Mouse (Mus musculus): ENCODE measurements around the gene Olfm2. TPM values are rescaled to one million over a fixed set of nuclear protein-coding genes. Genes with fewer than 3 reads are reported as not detected.
A peak's percentile ranks its signal among the peaks of the same experiment; 100 is the strongest.

Olfm2 gene
- total RNA-seq, 1 experiment, result 2.2 TPM

DNA sequence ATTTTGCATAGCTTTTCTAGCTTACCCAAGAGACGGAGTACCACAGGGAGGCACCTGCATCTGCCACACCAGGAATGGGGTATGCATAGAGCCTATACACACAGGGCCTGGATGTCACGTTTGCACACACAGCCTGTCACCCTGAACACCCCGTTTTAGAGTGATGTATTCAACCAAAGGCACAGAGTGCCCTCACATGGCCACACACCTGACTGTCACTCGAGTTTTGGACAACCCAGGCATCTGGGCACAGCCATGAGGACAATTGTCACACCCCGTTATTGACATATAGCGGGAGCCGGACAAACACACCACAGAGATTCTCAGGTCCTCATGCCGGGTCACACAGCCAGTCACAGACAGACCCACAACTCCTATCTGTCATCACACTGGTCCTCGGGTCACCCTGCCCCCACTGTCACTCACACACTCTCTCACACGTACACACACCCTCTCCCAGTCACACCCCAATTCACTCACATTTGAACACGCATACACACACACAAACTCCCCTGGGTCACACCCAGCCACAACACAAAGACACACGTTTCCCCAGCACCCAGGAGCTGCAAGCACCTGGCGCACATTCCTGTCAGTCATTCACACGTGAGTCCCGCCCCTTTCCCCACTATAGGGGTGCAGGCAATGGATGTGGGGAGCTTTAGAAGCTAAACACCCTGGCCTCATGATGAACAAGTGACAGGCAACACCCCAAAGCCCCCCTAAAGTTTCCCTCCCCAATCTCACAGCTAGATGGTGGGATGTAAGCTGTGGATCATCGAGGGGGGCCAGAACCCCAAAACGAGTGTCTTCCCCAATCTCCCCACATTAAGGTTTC, 801 bp downstream of the Olfm2 start:
- Histone ChIP-seq H3K9ac (ENCODE audit: insufficient read depth, low read depth, low read length, poor library complexity, severe bottlenecking) (peak overlapping the region; percentile 66), H3K4me3 (ENCODE audit: insufficient read depth in 1 of 2, low read depth in 1 of 2, low read length in 2 of 2, poor library complexity in 1 of 2, severe bottlenecking in 1 of 2) (peak overlapping the region; percentile 68 to 74), H3K9me3 (ENCODE audit: control insufficient read depth, insufficient read depth, low read depth, low read length) (no peaks in the 10 kb centered on the region), H3K27ac (ENCODE audit: insufficient read depth, low read depth, low read length, poor library complexity, severe bottlenecking) (no peak overlapping the region), H3K4me1 (ENCODE audit: control insufficient read depth in 2 of 2, insufficient read depth in 2 of 2, low read length in 2 of 2, poor library complexity in 1 of 2) (peaks cover 7 to 28% of the 10 kb centered on the region in 2 experiments; a peak in 3 of 4 replicates), H3K36me3 (ENCODE audit: control insufficient read depth, insufficient read depth, low read length, poor library complexity, severe bottlenecking) (no peaks in the 10 kb centered on the region)
- TF ChIP-seq HCFC1 (IDR thresholded peaks at IDR 0.05; ENCODE audit: borderline replicate concordance, insufficient read depth, low read length), result no peak
- no peak for TF ChIP-seq MAFK (IDR thresholded peaks at IDR 0.05; ENCODE audit: insufficient read depth, low read depth, low read length)
- TF ChIP-seq ZNF384 (IDR thresholded peaks at IDR 0.05; ENCODE audit: low read depth, low read length), result no peak
- TF ChIP-seq CHD2 (IDR thresholded peaks at IDR 0.05; ENCODE audit: low read depth, low read length), result no peak
- TF ChIP-seq ZC3H11A (IDR thresholded peaks at IDR 0.05; ENCODE audit: borderline replicate concordance, low read depth, low read length), result no peak
- in situ Hi-C loops (cut with MboI; ENCODE audit: low sequenced_read_pairs in 2 of 2, unreplicated experiment in 2 of 2), result no loop called here
- DNase-seq (ENCODE audit: low read depth, low spot score), result no peak

DNA sequence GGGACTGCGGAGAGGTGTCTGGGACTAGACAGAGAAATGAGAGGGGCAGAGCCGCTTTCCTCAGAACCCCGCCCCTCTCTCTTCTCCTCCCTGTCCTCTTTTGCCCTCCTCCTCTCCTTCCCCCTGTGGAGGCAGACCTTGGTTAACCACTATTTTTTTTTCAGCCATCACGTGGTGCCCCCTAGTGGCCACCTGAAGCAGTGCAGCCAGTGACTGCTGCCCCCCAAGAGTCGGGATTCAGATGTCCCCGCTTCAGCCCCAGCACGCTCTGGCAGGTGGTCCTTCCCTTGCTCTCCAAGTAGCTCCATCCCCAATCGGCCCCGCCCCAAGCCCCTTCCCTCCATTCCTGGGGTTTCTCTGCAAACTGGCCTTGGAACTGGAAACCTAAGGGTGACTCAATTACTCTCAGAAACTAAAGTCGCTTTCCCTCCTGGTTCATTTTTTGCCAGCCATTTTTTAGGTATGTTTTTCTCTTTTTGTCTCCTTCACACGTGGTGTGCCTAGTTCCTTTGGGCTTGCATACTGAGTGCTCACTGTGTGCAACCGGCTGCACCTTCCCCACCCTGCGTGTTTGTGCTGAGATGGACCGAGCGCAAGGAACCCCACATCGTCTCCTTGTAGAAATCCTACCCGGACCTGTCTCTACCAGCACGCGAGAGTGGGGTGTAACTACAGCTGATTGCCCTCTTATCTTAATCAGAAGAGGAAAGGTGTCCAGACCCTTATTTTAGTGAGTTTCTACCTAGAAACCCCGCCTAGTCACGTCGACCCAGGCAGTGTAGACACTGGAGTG, 2.0 kb downstream of the Olfm2 start:
- Histone ChIP-seq H3K27ac (ENCODE audit: insufficient read depth, low read depth, low read length, poor library complexity, severe bottlenecking) (no peak overlapping the region), H3K36me3 (ENCODE audit: control insufficient read depth, insufficient read depth, low read length, poor library complexity, severe bottlenecking) (no peaks in the 10 kb centered on the region), H3K4me1 (ENCODE audit: control insufficient read depth in 2 of 2, insufficient read depth in 2 of 2, low read length in 2 of 2, poor library complexity in 1 of 2) (peaks cover 7 to 28% of the 10 kb centered on the region in 2 experiments; a peak in 3 of 4 replicates), H3K4me3 (ENCODE audit: insufficient read depth in 1 of 2, low read depth in 1 of 2, low read length in 2 of 2, poor library complexity in 1 of 2, severe bottlenecking in 1 of 2) (peak overlapping the region in 1 of 2 experiments; percentile 34; a peak in 2 of 4 replicates), H3K9me3 (ENCODE audit: control insufficient read depth, insufficient read depth, low read depth, low read length) (no peaks in the 10 kb centered on the region), H3K9ac (ENCODE audit: insufficient read depth, low read depth, low read length, poor library complexity, severe bottlenecking) (no peak overlapping the region)
- DNase-seq (ENCODE audit: low read depth, low spot score), result no peak
- in situ Hi-C loops (cut with MboI; ENCODE audit: low sequenced_read_pairs in 2 of 2, unreplicated experiment in 2 of 2), result no loop called here
- no peak for TF ChIP-seq ZC3H11A (IDR thresholded peaks at IDR 0.05; ENCODE audit: borderline replicate concordance, low read depth, low read length)
- no peak for TF ChIP-seq HCFC1 (IDR thresholded peaks at IDR 0.05; ENCODE audit: borderline replicate concordance, insufficient read depth, low read length)
- TF ChIP-seq CHD2 (IDR thresholded peaks at IDR 0.05; ENCODE audit: low read depth, low read length), result no peak
- TF ChIP-seq ZNF384 (IDR thresholded peaks at IDR 0.05; ENCODE audit: low read depth, low read length), result peak; percentile 92

DNA sequence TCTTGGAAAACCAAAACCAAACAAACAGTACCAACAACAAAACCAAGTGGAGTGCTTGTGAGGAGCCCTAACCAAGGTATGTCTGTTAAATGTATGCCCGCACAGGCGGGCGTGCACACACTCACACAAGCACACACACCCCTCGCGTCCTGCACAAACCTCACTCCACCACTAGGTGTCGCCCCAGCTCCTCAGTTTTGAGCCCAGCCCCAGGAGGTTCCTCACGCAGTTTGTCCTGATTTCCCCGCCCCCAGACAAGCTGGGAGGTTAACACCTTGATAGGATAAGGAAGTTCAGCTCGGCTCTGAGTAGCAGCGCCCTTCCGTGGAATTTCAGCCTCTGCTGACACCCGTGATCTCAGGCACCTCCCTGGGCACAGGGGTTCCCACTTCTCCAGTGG, 5.7 kb downstream of the Olfm2 start:
- peaks cover 0 to 6% of the 10 kb centered on the region in 2 experiments; a peak in 1 of 4 replicates for H3K4me1 ChIP-seq (ENCODE audit: control insufficient read depth in 2 of 2, insufficient read depth in 2 of 2, low read length in 2 of 2, poor library complexity in 1 of 2)
- H3K9me3 ChIP-seq (ENCODE audit: control insufficient read depth, insufficient read depth, low read depth, low read length), result no peaks in the 10 kb centered on the region
- peak; percentile 94 for DNase-seq (ENCODE audit: low read depth, low spot score)
- H3K9ac ChIP-seq (ENCODE audit: insufficient read depth, low read depth, low read length, poor library complexity, severe bottlenecking), result no peak overlapping the region
- H3K36me3 ChIP-seq (ENCODE audit: control insufficient read depth, insufficient read depth, low read length, poor library complexity, severe bottlenecking), result no peaks in the 10 kb centered on the region
- in situ Hi-C loops (cut with MboI; ENCODE audit: low sequenced_read_pairs in 2 of 2, unreplicated experiment in 2 of 2), result no loop called here
- no peak overlapping the region for H3K27ac ChIP-seq (ENCODE audit: insufficient read depth, low read depth, low read length, poor library complexity, severe bottlenecking)
- no peak overlapping the region for H3K4me3 ChIP-seq (ENCODE audit: insufficient read depth in 1 of 2, low read depth in 1 of 2, low read length in 2 of 2, poor library complexity in 1 of 2, severe bottlenecking in 1 of 2)
- no peak for TF ChIP-seq CHD2 (IDR thresholded peaks at IDR 0.05; ENCODE audit: low read depth, low read length)
- peak; percentile 74; the same call in 1 of the 2 replicates for TF ChIP-seq ZC3H11A (IDR thresholded peaks at IDR 0.05; ENCODE audit: borderline replicate concordance, low read depth, low read length)
- TF ChIP-seq ZNF384 (IDR thresholded peaks at IDR 0.05; ENCODE audit: low read depth, low read length), result no peak
- 0 out of 2 replicates have a peak, but pooled peaks have one; percentile 31 for TF ChIP-seq HCFC1 (IDR thresholded peaks at IDR 0.05; ENCODE audit: borderline replicate concordance, insufficient read depth, low read length)
- no peak for TF ChIP-seq MAFK (IDR thresholded peaks at IDR 0.05; ENCODE audit: insufficient read depth, low read depth, low read length)

GRCm38 (mm10) chr9:20738251-20738999, 7.7 kb downstream of the Olfm2 start:
- no peak for DNase-seq (ENCODE audit: low read depth, low spot score)
- in situ Hi-C loops (cut with MboI; ENCODE audit: low sequenced_read_pairs in 2 of 2, unreplicated experiment in 2 of 2), result loop anchor here in 1 of 2 experiments (10.0 kb wide), 1 partner anchor 96 kb away; no protein-coding TSS in a partner anchor

More at GRCm38 (mm10) chr9:20738251-20738999, 7.7 kb downstream of the Olfm2 start:
- H3K27ac ChIP-seq (ENCODE audit: insufficient read depth, low read depth, low read length, poor library complexity, severe bottlenecking), result no peak overlapping the region
- H3K36me3 ChIP-seq (ENCODE audit: control insufficient read depth, insufficient read depth, low read length, poor library complexity, severe bottlenecking), result no peaks in the 10 kb centered on the region
- H3K9ac ChIP-seq (ENCODE audit: insufficient read depth, low read depth, low read length, poor library complexity, severe bottlenecking), result no peak overlapping the region
- H3K4me1 ChIP-seq (ENCODE audit: control insufficient read depth in 2 of 2, insufficient read depth in 2 of 2, low read length in 2 of 2, poor library complexity in 1 of 2), result no peaks in the 10 kb centered on the region
- H3K9me3 ChIP-seq (ENCODE audit: control insufficient read depth, insufficient read depth, low read depth, low read length), result no peaks in the 10 kb centered on the region
- H3K4me3 ChIP-seq (ENCODE audit: insufficient read depth in 1 of 2, low read depth in 1 of 2, low read length in 2 of 2, poor library complexity in 1 of 2, severe bottlenecking in 1 of 2), result no peak overlapping the region
- TF ChIP-seq HCFC1 (IDR thresholded peaks at IDR 0.05; ENCODE audit: borderline replicate concordance, insufficient read depth, low read length), result no peak
- TF ChIP-seq ZNF384 (IDR thresholded peaks at IDR 0.05; ENCODE audit: low read depth, low read length), result peak; percentile 94

All from ES-E14 (cell line).